Mouse (Mus musculus): ENCODE data around the gene Ndufb8. TPM values are rescaled to one million over a fixed set of nuclear protein-coding genes. Genes with fewer than 3 reads are reported as not detected.

Gene Ndufb8
- polyA plus RNA-seq, 1 experiment from 2014 or later, result 467 TPM

DNA sequence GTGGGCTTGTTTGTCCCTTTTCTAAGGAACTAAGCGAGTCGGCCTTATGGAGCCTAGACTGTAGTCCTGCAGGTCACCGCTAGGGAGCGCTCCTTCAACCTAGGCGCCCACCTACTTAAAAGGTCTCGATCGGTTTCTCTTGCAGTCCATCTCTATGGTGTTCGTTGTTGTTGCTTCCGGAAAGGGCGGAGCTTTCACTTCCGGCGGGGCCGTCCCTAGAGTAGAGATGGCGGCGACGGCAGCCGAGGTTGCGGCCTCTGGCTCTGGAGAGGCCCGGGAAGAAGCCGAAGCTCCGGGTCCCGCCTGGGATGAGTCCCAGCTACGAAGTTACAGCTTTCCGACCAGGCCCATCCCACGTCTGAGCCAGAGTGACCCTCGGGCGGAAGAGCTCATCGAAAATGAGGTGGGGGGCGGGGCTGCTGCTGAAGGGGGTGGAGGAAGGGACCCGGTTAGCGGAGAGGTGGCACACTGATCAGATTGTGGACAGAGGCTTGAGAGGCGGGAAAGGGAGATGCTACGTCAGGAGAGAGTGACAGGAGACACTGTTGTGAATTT, 7.5 kb upstream of the Ndufb8 start, which contains the start of gene Hif1an:
Gene Hif1an (plus strand): TSS at position 199 of the 555 bp plus-strand sequence.
- peak within 1 kb of the TSS; percentile 84 for H3K9ac ChIP-seq
- no peaks in the 10 kb centered on the region for H3K9me3 ChIP-seq (replicated peaks)
- peaks cover 24% of the 10 kb centered on the region for H3K4me1 ChIP-seq
- peak within 1 kb of the TSS; percentile 65; the same call in 1 of the 2 replicates for H3K27ac ChIP-seq
- peak within 1 kb of the TSS; percentile 91 for H3K4me2 ChIP-seq
- peaks cover 13% of the 10 kb centered on the region; the same call in 1 of the 2 replicates for H3K27me3 ChIP-seq
- H3K4me3 ChIP-seq, result peak within 1 kb of the TSS; percentile 84
- ATAC-seq, result peak; percentile 98
- WGBS, result 1% methylated on average over 33 of the region's 33 CpGs
- H3K36me3 ChIP-seq (ENCODE audit: poor library complexity, severe bottlenecking), result peaks cover 33% of the 10 kb centered on the region

DNA sequence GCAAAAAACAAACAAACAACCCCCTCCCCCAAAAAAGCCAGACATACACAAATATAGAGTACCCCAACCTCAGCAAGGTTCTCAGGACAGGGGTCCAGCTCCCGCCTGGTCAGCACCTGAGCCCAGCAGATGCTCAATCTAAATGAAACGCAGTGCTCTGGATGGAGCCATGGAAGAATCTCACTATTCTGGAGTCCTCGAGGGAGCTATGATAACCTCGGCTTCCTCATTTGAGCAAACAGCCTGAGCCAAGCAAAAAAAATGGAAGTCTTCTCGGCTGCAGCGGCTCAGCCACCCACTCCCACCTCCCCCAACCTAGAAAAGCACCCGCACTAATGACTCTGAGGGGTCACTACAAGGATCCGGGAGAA, 765 bp downstream of the Ndufb8 start:
- Histone ChIP-seq H3K4me3 (peak overlapping the region; percentile 95), H3K9me3 (replicated peaks) (no peaks in the 10 kb centered on the region), H3K27ac (no peak overlapping the region; the same call in 1 of the 2 replicates), H3K4me2 (peak overlapping the region; percentile 90), H3K36me3 (ENCODE audit: poor library complexity, severe bottlenecking) (peaks cover 40% of the 10 kb centered on the region), H3K9ac (peak overlapping the region; percentile 89), H3K4me1 (peaks cover 15% of the 10 kb centered on the region), H3K27me3 (peaks cover 17% of the 10 kb centered on the region; the same call in 1 of the 2 replicates)
- no peak for ATAC-seq
- 7% methylated on average over 8 of the region's 8 CpGs for WGBS

DNA sequence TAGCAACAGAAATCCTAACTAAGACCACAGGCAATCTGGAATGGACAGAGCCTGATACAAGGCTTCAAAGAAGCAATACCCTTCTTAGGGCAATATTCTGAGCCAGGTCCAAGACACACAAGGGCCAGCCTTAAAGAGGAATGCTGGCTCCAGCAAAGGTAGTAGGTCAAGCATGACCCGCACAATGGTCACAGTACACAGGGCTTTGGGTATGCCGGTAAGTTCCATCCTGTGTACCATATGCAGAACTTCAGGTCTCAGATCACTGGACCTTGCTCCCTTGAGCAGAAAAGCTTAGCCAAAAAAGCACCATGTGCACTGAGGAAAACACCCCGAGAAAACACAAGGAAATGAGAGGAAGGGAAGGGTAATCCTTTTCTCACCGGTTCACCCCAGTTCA, 2.0 kb downstream of the Ndufb8 start:
- peaks cover 9% of the 10 kb centered on the region; the same call in 1 of the 2 replicates for H3K27me3 ChIP-seq
- H3K4me1 ChIP-seq, result peaks cover 15% of the 10 kb centered on the region
- no peak overlapping the region for H3K27ac ChIP-seq
- peaks cover 52% of the 10 kb centered on the region for H3K36me3 ChIP-seq (ENCODE audit: poor library complexity, severe bottlenecking)
- no peaks in the 10 kb centered on the region for H3K9me3 ChIP-seq (replicated peaks)
- ATAC-seq, result no peak
- WGBS, result 92% methylated on average over 4 of the region's 4 CpGs
- H3K9ac ChIP-seq, result no peak overlapping the region
- H3K4me2 ChIP-seq, result no peak overlapping the region
- no peak overlapping the region for H3K4me3 ChIP-seq

DNA sequence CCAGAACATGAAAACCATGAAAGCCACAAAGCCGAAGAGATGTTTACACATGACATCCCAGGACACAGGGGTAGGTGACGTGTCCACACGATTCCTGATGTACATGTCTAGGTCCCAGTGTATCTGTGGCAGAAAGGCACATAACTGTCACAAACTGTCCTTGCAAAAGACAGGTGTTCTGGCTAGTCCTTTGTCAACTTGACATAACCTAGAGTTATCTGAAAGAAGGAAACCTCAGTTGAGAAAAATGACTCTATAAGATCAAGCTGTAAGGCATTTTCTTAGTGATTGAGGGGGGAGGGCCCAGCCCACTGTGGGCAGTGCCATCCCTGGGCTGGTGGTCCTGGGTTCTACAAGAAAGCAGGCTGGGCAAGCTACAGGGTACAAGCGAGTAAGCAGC, 2.5 kb downstream of the Ndufb8 start, which contains the start of gene Gm20538:
Gene Gm20538 (minus strand): TSS at position 101 of the 400 bp plus-strand sequence.
- no peak within 1 kb of the TSS for H3K4me3 ChIP-seq
- no peak for ATAC-seq
- peaks cover 15% of the 10 kb centered on the region for H3K4me1 ChIP-seq
- H3K9ac ChIP-seq, result no peak within 1 kb of the TSS
- H3K27ac ChIP-seq, result no peak within 1 kb of the TSS
- H3K9me3 ChIP-seq (replicated peaks), result no peaks in the 10 kb centered on the region
- H3K36me3 ChIP-seq (ENCODE audit: poor library complexity, severe bottlenecking), result peaks cover 57% of the 10 kb centered on the region
- no peak within 1 kb of the TSS for H3K4me2 ChIP-seq
- 96% methylated on average over 4 of the region's 4 CpGs for WGBS
- peaks cover 5% of the 10 kb centered on the region; the same call in 1 of the 2 replicates for H3K27me3 ChIP-seq

DNA sequence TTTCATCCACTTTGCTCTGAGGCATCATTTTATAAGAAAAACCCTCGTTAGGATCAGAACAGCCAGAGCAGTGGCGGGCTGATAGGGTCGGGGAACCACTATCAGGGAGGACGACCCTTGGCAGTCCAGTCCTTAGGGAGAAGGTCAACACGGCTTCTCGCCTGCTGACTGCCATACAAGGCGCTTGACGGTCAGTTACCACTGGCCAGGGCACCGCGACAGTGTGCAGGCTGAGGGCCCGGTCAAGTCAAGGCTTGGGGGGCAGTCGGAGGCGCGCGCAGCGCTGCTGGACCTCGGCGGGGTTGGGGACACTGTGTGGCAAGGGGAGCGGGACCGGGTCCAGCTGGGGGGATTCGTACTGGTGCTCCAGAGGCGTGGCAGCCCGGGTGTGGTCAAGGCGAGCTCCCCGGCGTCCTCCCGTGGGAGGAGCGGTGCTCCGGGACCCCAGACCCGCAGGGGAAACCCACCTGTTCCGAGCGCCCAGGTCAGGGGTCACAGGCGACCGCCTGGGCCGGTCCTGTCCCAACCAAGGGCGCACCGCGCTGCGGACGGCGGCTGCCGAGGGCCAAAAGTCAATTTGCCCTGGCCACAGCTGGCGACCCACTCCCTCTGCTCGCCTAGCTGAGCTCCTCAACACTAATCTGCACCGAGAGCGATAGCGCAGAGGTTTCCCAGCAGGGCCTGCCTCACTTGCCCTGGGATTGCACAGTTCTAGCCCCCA, 9.8 kb downstream of the Ndufb8 start, which contains the start of gene Sec31b:
Gene Sec31b (minus strand): TSS at position 544 of the 721 bp plus-strand sequence.
- peaks cover 52% of the 10 kb centered on the region for H3K27me3 ChIP-seq
- H3K27ac ChIP-seq, result no peak within 1 kb of the TSS
- H3K9ac ChIP-seq, result peak within 1 kb of the TSS; percentile 45; the same call in 1 of the 2 replicates
- peak within 1 kb of the TSS; percentile 58 for H3K4me2 ChIP-seq
- no peak for ATAC-seq
- peaks cover 7% of the 10 kb centered on the region for H3K9me3 ChIP-seq (replicated peaks)
- peak within 1 kb of the TSS; percentile 34 for H3K4me3 ChIP-seq
- WGBS, result under 1% methylated on average over 46 of the region's 47 CpGs
- peaks cover 7% of the 10 kb centered on the region for H3K4me1 ChIP-seq
- peaks cover 28% of the 10 kb centered on the region for H3K36me3 ChIP-seq (ENCODE audit: poor library complexity, severe bottlenecking)

DNA sequence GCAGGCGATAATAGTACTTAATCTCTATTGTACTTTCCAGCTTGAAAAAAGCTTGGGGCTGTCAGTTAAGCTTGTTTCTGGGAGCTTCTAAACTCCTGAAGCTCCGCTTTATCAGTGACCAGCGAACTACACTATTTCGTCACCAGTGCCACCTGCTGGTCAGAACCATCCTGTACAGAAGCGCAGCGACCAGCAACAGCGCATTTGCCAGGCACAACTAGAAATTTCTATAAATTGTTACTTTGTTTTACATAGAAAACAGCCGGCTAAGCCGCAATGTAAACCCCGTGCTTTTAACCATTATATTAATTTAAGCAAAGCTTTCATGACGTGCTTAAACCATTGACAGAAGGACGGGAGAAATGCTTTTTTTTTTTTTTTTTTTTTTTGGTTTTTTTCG, 10.5 kb downstream of the Ndufb8 start:
- no peak overlapping the region for H3K27ac ChIP-seq
- H3K9me3 ChIP-seq (replicated peaks), result peaks cover 7% of the 10 kb centered on the region
- H3K4me1 ChIP-seq, result peaks cover 7% of the 10 kb centered on the region
- no peak for ATAC-seq
- H3K4me2 ChIP-seq, result no peak overlapping the region
- H3K27me3 ChIP-seq, result peaks cover 52% of the 10 kb centered on the region
- no peak overlapping the region for H3K4me3 ChIP-seq
- H3K36me3 ChIP-seq (ENCODE audit: poor library complexity, severe bottlenecking), result peaks cover 21% of the 10 kb centered on the region
- 2% methylated on average over 13 of the region's 13 CpGs for WGBS
- no peak overlapping the region for H3K9ac ChIP-seq

DNA sequence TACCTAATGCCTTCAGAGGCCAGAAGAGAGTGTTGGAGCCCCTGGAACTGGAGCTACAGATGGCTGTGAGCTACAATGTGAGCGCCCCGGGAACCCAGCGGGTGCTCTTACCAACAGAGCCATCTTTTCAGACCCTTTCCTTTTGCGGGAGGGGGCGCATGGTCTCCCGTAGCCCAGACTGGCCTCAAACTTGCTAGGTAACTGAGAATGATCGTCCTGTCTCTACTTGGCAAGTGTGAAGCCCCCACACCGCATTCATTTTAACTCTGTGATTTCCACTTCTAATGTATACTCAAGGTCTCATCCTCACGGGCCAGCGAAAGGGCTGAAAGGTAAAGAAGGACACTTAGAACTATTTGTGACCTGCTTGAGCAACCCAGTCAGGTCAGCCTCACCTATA, 10.9 kb downstream of the Ndufb8 start:
- WGBS, result 54% methylated on average over 10 of the region's 10 CpGs
- peaks cover 7% of the 10 kb centered on the region for H3K9me3 ChIP-seq (replicated peaks)
- no peak overlapping the region for H3K4me3 ChIP-seq
- no peak for ATAC-seq
- peaks cover 17% of the 10 kb centered on the region for H3K36me3 ChIP-seq (ENCODE audit: poor library complexity, severe bottlenecking)
- H3K4me1 ChIP-seq, result peaks cover 7% of the 10 kb centered on the region
- no peak overlapping the region for H3K4me2 ChIP-seq
- H3K27me3 ChIP-seq, result peaks cover 52% of the 10 kb centered on the region
- H3K27ac ChIP-seq, result no peak overlapping the region
- no peak overlapping the region for H3K9ac ChIP-seq

DNA sequence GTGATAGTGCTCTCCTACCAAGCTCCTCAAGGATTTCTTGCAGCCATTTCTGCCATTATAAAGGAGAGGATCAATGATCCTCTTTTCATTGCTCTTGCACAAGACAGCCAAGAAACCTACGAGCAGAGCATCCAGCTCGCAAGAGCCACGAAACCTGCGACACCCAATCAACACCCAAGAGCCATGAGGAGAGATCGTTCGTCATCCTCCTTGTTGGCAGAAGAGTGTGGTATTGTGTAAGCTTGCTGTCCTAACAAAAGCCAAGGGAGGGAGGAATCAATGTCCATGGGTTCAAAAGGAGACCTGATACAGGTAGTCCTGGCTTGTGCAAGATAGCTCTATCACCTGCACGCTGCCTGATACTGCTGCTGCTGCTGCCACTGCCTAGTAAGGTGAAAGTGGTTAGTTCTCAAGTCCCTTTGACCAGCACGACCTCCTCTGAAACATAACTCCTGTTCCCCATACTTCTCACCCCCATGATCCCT, 12.5 kb downstream of the Ndufb8 start:
- no peak overlapping the region for H3K4me2 ChIP-seq
- H3K4me3 ChIP-seq, result no peak overlapping the region
- ATAC-seq, result no peak
- H3K9me3 ChIP-seq (replicated peaks), result peaks cover 7% of the 10 kb centered on the region
- H3K27me3 ChIP-seq, result peaks cover 50% of the 10 kb centered on the region
- no peak overlapping the region for H3K27ac ChIP-seq
- 89% methylated on average over 8 of the region's 8 CpGs for WGBS
- H3K4me1 ChIP-seq, result peaks cover 7% of the 10 kb centered on the region
- no peak overlapping the region for H3K9ac ChIP-seq
- 0 out of 2 replicates have a peak, but pooled peaks cover under 1% of the 10 kb centered on the region for H3K36me3 ChIP-seq (ENCODE audit: poor library complexity, severe bottlenecking)

DNA sequence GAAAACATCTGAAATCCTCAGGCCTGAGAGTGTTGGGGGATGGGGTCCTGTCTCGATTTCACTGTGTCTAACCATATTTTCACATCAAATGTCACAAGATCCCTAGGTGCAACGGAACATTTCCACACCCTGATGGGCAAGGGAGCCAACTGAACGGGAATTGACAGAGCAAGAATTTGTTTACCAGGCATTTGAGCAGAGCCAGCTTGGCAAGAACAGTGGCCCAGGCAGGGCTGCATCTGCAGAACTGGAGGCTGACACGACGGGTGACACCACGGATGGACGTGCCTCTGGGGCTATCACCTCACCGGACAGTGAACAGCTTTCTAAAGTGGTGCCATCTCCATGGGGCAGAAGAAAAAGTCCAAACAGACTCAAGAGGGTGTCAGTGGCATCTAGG, 17.8 kb downstream of the Ndufb8 start:
- Histone ChIP-seq H3K9me3 (replicated peaks) (peaks cover 7% of the 10 kb centered on the region), H3K4me3 (no peak overlapping the region), H3K27me3 (peaks cover 24% of the 10 kb centered on the region), H3K4me1 (no peaks in the 10 kb centered on the region), H3K36me3 (ENCODE audit: poor library complexity, severe bottlenecking) (no peaks in the 10 kb centered on the region), H3K9ac (no peak overlapping the region), H3K4me2 (no peak overlapping the region), H3K27ac (no peak overlapping the region)
- 89% methylated on average over 8 of the region's 8 CpGs for WGBS
- no peak for ATAC-seq

DNA sequence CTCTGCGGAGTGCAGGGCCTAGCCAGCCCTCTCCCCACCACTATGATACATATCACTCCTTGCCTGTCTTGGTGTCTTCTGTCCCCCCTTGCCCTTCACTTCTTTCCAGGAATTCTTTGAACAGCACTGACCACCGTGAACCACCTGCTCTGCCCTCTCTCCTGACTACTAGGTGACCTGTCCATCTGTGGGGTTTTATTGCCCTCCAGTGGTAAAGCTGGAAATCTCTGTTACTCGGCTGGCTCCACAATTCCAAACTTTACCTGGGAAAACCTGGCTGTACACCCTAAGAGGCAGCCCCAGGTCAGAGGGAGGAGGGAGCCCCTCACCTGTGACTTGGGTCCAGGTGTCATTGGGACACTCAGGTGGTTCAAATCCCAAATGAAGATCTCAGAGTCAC, 19.9 kb downstream of the Ndufb8 start:
- H3K9me3 ChIP-seq (replicated peaks), result no peaks in the 10 kb centered on the region
- no peak overlapping the region for H3K27ac ChIP-seq
- H3K4me1 ChIP-seq, result no peaks in the 10 kb centered on the region
- H3K27me3 ChIP-seq, result peaks cover 41% of the 10 kb centered on the region
- H3K36me3 ChIP-seq (ENCODE audit: poor library complexity, severe bottlenecking), result no peaks in the 10 kb centered on the region
- WGBS, result 25% methylated on average over 3 of the region's 3 CpGs
- no peak overlapping the region for H3K4me2 ChIP-seq
- no peak for ATAC-seq
- H3K4me3 ChIP-seq, result no peak overlapping the region
- H3K9ac ChIP-seq, result no peak overlapping the region

DNA sequence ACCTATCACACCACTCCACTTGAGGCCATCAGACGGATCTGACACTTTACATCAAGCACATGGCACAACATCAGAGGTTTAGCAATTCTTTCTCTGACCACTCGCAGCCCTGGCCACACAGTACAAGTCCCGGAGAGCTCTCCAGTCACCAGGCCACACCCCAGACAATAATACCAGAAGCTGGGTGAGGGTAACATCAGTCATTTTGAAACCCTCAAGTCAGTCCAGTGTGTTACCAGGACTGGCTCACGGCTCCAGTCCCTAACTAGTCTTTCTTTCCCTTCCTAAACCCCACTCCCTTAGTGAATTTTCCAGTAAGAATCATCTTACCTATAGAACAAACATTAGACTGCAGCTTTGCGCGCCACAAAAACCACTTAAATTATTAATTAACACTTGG, 25.2 kb downstream of the Ndufb8 start:
- 85% methylated on average over 6 of the region's 6 CpGs for WGBS
- peaks cover 77% of the 10 kb centered on the region for H3K27me3 ChIP-seq

DNA sequence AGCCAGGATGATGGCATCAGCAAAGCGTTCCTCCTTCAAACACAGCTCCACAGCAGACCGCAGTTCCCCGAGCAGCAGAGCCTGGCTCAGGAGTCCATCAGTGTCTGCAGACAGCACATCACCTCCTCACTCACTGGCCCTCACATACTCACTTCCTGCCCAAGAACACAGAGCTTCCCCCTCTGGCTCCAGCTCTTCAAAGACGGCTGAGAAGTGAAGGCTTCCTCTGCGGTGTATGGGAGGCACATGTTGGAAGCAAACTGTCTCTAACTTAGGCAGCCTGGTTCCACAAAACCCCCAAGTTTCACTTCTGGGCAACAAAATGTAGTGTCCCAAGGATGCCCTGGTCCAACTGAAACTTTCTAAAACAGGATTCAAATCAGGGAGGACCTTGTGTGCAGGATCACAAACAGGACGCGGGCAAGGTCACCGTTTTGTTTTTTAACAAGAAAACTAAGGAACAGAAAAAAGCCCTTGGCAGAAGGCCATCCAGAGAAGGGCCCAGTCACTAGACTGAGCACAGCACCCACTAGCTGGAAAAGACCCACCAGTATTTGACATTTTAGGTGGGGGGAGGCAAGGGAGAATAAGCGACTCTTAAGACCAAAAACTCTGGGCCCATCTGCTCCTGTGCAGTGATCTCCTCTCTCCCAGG, 29.6 kb downstream of the Ndufb8 start:
- Histone ChIP-seq H3K4me1 (no peaks in the 10 kb centered on the region), H3K9ac (no peak overlapping the region), H3K4me3 (no peak overlapping the region), H3K36me3 (ENCODE audit: poor library complexity, severe bottlenecking) (no peaks in the 10 kb centered on the region), H3K9me3 (replicated peaks) (no peaks in the 10 kb centered on the region), H3K27me3 (peaks cover 80% of the 10 kb centered on the region), H3K4me2 (no peak overlapping the region), H3K27ac (no peak overlapping the region)
- ATAC-seq, result no peak
- WGBS, result 86% methylated on average over 9 of the region's 9 CpGs

More for the DNA sequence above, 25.2 kb downstream of the Ndufb8 start:
- Histone ChIP-seq H3K4me1 (no peaks in the 10 kb centered on the region), H3K4me2 (no peak overlapping the region), H3K9me3 (replicated peaks) (no peaks in the 10 kb centered on the region), H3K9ac (no peak overlapping the region), H3K36me3 (ENCODE audit: poor library complexity, severe bottlenecking) (no peaks in the 10 kb centered on the region), H3K4me3 (no peak overlapping the region), H3K27ac (no peak overlapping the region)
- ATAC-seq, result no peak

Measured in forebrain, embryonic 13.5 days (tissue).